Comparison of ENCODE assay signal across 22 mouse cellular contexts in genomic region chr11:68565032-68565429, GRCm38 (mm10). TPM values are rescaled to one million over a fixed set of nuclear protein-coding genes. Genes with fewer than 3 reads are reported as not detected.
"Had no signal": no experiment of that assay in that cellular context is flagged by ENCODE, and none has a peak within 500 bp of the region (broad histone marks: within the 10 kb centered on the region; RNA-seq: fewer than 3 reads in every experiment).

No protein-coding gene starts in this region.

- H3K4me2 ChIP-seq: lung, embryonic 14.5 days; midbrain, embryonic 12.5 days; neural tube, embryonic 13.5 days; neural tube, embryonic 15.5 days; stomach, embryonic 15.5 days had no signal

- H3K9me3 ChIP-seq: midbrain, embryonic 10.5 days; midbrain, embryonic 12.5 days; neural tube, embryonic 13.5 days; neural tube, embryonic 15.5 days; stomach, embryonic 15.5 days had no signal

- H3K27ac ChIP-seq: midbrain, embryonic 10.5 days; midbrain, embryonic 12.5 days; neural tube, embryonic 13.5 days; neural tube, embryonic 15.5 days; stomach, embryonic 15.5 days; stomach, postnatal 0 days had no signal

- H3K27me3 ChIP-seq: neural tube, embryonic 15.5 days; stomach, embryonic 15.5 days had no signal

- DNase-seq: lung, adult 18-20 months; lung, embryonic 14.5 days; lung, postnatal 10 days; lung, postnatal 4 days; midbrain, embryonic 14.5 days; retina, postnatal 1 day; right cerebral cortex, adult 18-20 months; right cerebral cortex, postnatal 25 days; right cerebral cortex, postnatal 4 days; thymus, adult 2 months; thymus, postnatal 25 days; thymus, postnatal 4 days had no signal

- H3K9ac ChIP-seq: lung, embryonic 14.5 days; midbrain, embryonic 12.5 days; neural tube, embryonic 13.5 days; neural tube, embryonic 15.5 days; stomach, embryonic 15.5 days had no signal

- H3K4me1 ChIP-seq: stomach, embryonic 15.5 days had no signal

- H3K4me3 ChIP-seq: midbrain, embryonic 10.5 days; midbrain, embryonic 12.5 days; myocyte; neural tube, embryonic 13.5 days; neural tube, embryonic 15.5 days; stomach, embryonic 15.5 days had no signal

- ATAC-seq: midbrain, embryonic 16.5 days had no signal

- H3K36me3 ChIP-seq: midbrain, embryonic 10.5 days; midbrain, embryonic 12.5 days; neural tube, embryonic 13.5 days; neural tube, embryonic 15.5 days; stomach, embryonic 15.5 days had no signal

RNA-seq across cellular contexts. Expression of gene Mfsd6l, which starts 9.0 kb away (rescaled TPM):
- polyA plus RNA-seq: midbrain, embryonic 10.5 days; midbrain, embryonic 12.5 days; midbrain, embryonic 14.5 days; myocyte; neural tube, embryonic 11.5 days; neural tube, embryonic 13.5 days; neural tube, embryonic 15.5 days had no signal

RNA-seq across cellular contexts. Expression of gene Ccdc42, which starts 21.8 kb away (rescaled TPM):
- polyA plus RNA-seq: liver, embryonic 16.5 days; midbrain, embryonic 14.5 days; myocyte; stomach, postnatal 0 days; thymus, adult 2 months had no signal
